Mouse (Mus musculus) CD4-positive, CD25-positive, alpha-beta regulatory T cell, adult 2 months (primary cell): ENCODE data around the gene Ap5b1.

Experiments used
- DNase-seq: peaks from one replicate; pipeline ENCODE4 v3.0.0-alpha.2; 2012; ENCODE audit warnings: low read depth, low spot score

Gene Ap5b1

DNA sequence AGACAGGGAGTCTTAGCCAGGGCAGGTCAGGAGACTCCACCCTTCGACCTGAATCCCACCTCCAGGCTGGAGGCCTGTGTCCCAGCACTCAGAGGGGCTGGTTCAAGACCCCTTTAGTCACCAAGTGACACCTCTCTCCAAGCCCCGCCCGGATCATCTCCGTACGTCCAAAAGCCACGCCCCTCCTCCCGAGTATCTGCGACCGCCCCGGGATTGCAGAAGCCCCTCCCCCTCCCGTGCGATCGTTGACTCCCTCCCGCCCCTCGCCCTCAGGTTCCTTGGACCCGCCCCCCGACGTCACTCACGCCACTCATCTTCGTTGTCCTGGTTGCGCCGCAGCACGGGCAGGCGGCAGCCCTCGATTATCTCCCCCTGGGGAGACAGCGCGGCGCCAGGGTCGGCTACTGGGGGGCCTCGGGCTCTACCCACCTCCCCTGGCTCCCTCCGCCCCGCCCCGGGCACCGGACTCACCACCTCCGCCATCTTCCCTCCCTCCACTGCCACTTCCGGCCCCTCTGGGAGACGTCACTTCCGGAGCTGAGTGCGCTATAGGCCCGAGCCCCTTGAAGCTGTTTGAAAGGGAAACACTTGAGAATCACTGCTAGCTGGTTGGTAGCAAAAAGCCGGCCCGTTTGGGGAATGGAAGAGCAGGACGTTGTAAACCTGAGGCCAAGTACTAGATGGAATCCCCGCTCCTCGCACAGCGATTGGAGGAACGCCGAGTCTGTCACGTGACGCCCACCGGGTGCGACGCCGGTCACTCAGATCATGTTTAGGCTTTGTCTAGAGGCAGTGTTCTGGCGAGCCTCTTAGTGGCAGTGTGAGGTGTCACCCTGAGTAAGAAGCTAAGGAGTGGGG lies 42.0 kb downstream of the Ap5b1 start, which contains the start of gene Kat5:
Gene Kat5 (minus strand): TSS at position 691 of the 858 bp plus-strand sequence.
- peak; percentile 93 for DNase-seq

DNA sequence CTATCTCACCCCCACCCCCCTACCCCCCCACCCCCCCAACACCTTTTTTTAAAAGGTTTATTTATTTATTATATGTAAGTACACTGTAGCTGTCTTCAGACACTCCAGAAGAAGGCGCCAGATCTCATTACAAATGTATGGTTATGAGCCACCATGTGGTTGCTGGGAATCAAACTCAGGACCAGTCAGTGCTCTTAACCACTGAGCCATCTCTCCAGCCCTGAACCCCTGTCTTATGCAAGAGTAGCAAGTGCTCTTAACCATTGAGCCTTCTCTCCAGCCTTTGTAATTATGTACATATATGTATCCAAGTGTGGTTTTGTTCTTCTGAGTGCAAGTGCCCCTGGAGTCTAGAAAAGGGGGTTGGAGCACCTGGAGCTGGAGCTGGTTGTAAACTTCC lies 44.1 kb downstream of the Ap5b1 start:
- no peak for DNase-seq

DNA sequence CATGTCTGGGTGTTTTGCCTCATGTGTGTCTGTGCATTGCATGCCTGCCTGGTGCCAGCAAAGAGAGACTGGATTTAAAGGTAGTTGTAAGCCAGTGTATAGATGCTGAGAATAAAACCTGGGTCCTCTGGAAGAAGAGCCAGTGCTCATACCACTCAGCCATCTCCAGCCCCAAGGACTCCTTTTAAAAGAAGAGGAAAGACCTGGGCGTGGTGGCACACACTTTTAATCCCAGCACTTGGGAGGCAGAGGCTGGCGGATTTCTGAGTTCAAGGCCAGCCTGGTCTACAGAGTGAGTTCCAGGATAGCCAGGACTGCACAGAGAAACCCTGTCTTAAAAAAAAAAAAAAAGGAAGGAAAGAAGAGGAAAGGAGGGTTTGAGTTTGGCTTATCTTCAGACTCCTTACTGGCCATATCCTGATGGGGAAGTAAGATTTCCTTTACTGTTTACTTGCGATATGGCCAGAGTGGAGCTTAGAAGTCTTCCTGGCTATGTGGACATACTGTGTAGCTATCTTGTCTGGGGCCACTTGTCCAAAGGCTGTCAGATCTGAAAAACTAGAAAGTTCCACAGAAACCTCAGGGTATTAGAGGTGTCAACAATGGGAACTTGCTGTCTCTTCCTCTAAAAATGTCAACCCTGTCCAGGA lies 45.1 kb downstream of the Ap5b1 start:
- no peak for DNase-seq

DNA sequence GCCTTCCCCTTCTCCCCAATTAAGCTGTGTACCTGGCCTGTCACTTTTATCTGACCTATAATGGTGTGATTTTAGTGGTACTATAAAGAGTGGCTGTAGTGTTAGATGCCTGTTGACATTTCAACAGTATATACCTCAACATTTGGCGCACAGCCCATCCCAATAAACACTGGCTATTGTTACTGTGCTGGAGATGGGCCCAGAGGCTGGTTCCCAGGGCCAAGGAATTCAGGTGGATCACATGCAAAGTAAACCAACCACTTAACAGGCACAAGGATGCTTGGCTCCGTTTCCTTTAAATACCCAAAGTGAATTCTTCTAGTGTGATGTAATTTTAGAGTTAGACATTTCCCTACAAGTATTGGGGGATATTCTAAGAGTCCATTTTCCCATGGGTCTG lies 47.1 kb downstream of the Ap5b1 start:
- DNase-seq, result no peak

DNA sequence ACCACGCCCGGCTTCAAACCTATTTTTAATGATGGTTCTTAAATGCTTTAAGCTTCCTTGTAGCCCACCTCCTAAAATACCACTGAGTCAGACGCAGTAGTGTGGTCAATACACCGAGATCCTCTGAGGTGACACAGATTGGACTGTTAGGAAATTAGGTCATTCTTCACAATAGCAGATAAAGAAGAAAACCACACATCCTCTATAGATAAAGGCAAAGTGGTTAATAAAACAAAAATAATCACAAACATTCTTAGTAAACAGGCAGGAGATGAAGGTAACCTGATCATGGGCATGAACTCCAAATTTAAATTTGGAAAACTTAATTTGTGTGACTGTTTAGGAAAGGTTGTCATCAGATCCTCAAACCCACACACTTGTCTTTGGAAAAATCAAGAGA lies 52.2 kb downstream of the Ap5b1 start:
- DNase-seq, result no peak
